Mouse (Mus musculus): ENCODE measurements at regions not wholly inside any gene's neighbourhood (a gene's known extent, or its start where the extent isn't known, plus 50 kb on each side); places are given as distances from the start of the nearest gene placed in this dataset.

- Histone ChIP-seq H3K4me1 (peaks cover 4% of the 10 kb centered on the region; the same call in 1 of the 2 replicates), H3K9ac (no peak overlapping the region), H3K9me3 (replicated peaks) (no peaks in the 10 kb centered on the region), H3K27ac (no peak overlapping the region), H3K36me3 (ENCODE audit: poor library complexity, severe bottlenecking) (no peaks in the 10 kb centered on the region), H3K4me2 (no peak overlapping the region), H3K27me3 (no peaks in the 10 kb centered on the region), H3K4me3 (no peak overlapping the region)
- ATAC-seq: no peak
- 88% methylated on average over 4 of the region's 4 CpGs for WGBS
Observed at GRCm38 (mm10) chr6:4441618-4442167, 62.9 kb upstream of the Col1a2 start.

GRCm38 (mm10) chr6:4445906-4446305 lies 58.7 kb upstream of the Col1a2 start:
- Histone ChIP-seq H3K27me3 (no peaks in the 10 kb centered on the region), H3K4me1 (peaks cover 4% of the 10 kb centered on the region; the same call in 1 of the 2 replicates), H3K36me3 (ENCODE audit: poor library complexity, severe bottlenecking) (no peaks in the 10 kb centered on the region), H3K4me3 (no peak overlapping the region), H3K4me2 (no peak overlapping the region), H3K27ac (no peak overlapping the region), H3K9me3 (replicated peaks) (no peaks in the 10 kb centered on the region), H3K9ac (no peak overlapping the region)
- WGBS: 15% methylated on average over 1 of the region's 1 CpGs
- ATAC-seq: no peak

- no peaks in the 10 kb centered on the region for H3K27me3 ChIP-seq
- WGBS: 89% methylated on average over 2 of the region's 2 CpGs
- H3K27ac ChIP-seq: no peak overlapping the region
- H3K4me3 ChIP-seq: no peak overlapping the region
- no peaks in the 10 kb centered on the region for H3K9me3 ChIP-seq (replicated peaks)
- 0 out of 2 replicates have a peak, but pooled peaks cover 4% of the 10 kb centered on the region for H3K4me1 ChIP-seq
- ATAC-seq: no peak
- H3K9ac ChIP-seq: no peak overlapping the region
- no peak overlapping the region for H3K4me2 ChIP-seq
- H3K36me3 ChIP-seq (ENCODE audit: poor library complexity, severe bottlenecking): no peaks in the 10 kb centered on the region
Observed at GRCm38 (mm10) chr6:4451227-4451626, 53.4 kb upstream of the Col1a2 start.

Measured in forebrain, embryonic 13.5 days (tissue).